In the genomic region with DNA sequence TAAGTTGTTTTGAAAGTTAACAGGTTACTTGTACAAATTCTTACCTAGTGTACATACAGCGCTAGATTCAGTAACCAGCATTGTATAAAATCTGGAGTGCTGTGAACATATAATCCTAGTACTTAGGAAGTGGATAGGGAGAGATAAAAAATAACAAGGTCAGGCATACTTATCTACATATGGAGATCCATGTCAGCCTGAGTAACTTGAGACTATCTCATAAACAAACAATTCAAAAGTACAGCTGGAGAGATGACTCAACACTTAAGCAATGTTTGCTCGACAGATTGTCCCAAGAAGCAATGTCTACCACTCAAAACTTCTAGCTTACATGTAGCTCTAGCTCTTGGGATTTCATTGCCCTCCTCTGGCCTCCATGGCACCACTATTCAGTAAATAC, we compare ENCODE assay signal across 24 mouse cellular contexts.
"Had no signal": no experiment of that assay in that cellular context is flagged by ENCODE, and none has a peak within 500 bp of the region (broad histone marks: within the 10 kb centered on the region; RNA-seq: fewer than 3 reads in every experiment).

No protein-coding gene starts in this region.

- H3K27ac ChIP-seq: heart, embryonic 10.5 days; hindbrain, embryonic 10.5 days; hindbrain, embryonic 12.5 days; hindbrain, embryonic 14.5 days; kidney, embryonic 15.5 days; limb, embryonic 10.5 days; limb, embryonic 12.5 days; liver, embryonic 13.5 days; liver, embryonic 15.5 days had no signal

- H3K9me3 ChIP-seq: heart, embryonic 10.5 days; heart, embryonic 12.5 days; hindbrain, embryonic 10.5 days; hindbrain, embryonic 12.5 days; kidney, embryonic 15.5 days; limb, embryonic 10.5 days; limb, embryonic 12.5 days; liver, embryonic 13.5 days; liver, embryonic 15.5 days had no signal

- H3K9ac ChIP-seq: heart, embryonic 12.5 days; hindbrain, embryonic 12.5 days; hindbrain, embryonic 14.5 days; kidney, embryonic 15.5 days; limb, embryonic 12.5 days; liver, embryonic 13.5 days; liver, embryonic 15.5 days had no signal

- H3K4me2 ChIP-seq: heart, embryonic 12.5 days; hindbrain, embryonic 12.5 days; hindbrain, embryonic 14.5 days; kidney, embryonic 15.5 days; limb, embryonic 12.5 days; liver, embryonic 13.5 days; liver, embryonic 15.5 days had no signal

- H3K4me3 ChIP-seq: heart, embryonic 10.5 days; heart, embryonic 12.5 days; hindbrain, embryonic 10.5 days; hindbrain, embryonic 12.5 days; kidney, embryonic 15.5 days; limb, embryonic 10.5 days; limb, embryonic 12.5 days; liver, embryonic 13.5 days; liver, embryonic 15.5 days had no signal

- H3K36me3 ChIP-seq: heart, embryonic 10.5 days; heart, embryonic 12.5 days; hindbrain, embryonic 10.5 days; hindbrain, embryonic 12.5 days; kidney, embryonic 15.5 days; limb, embryonic 10.5 days; limb, embryonic 12.5 days; liver, embryonic 13.5 days; liver, embryonic 15.5 days had no signal

- DNase-seq: gastrocnemius, postnatal 25 days; heart, adult 18-20 months; heart, postnatal 10 days; heart, postnatal 4 days; kidney, adult 11 months; kidney, adult 2 months; kidney, adult 9 months; kidney, postnatal 10 days; kidney, postnatal 36 days; layer of hippocampus, adult 9-11 months; layer of hippocampus, postnatal 36 days; liver; liver, embryonic 13.5 days had no signal

- H3K27me3 ChIP-seq: heart, embryonic 12.5 days; hindbrain, embryonic 12.5 days; kidney, embryonic 15.5 days; limb, embryonic 12.5 days; liver, embryonic 13.5 days; liver, embryonic 15.5 days had no signal

- ATAC-seq: hindbrain, embryonic 16.5 days; inflammation-experienced regulatory T-cells, adult 6 months had no signal

- H3K4me1 ChIP-seq: heart, embryonic 10.5 days; heart, embryonic 12.5 days; hindbrain, embryonic 10.5 days; hindbrain, embryonic 12.5 days; kidney, embryonic 15.5 days; limb, embryonic 10.5 days; limb, embryonic 12.5 days; liver, embryonic 13.5 days; liver, embryonic 15.5 days had no signal
